Mouse (Mus musculus): ENCODE measurements around the gene Il12rb1.

DNA sequence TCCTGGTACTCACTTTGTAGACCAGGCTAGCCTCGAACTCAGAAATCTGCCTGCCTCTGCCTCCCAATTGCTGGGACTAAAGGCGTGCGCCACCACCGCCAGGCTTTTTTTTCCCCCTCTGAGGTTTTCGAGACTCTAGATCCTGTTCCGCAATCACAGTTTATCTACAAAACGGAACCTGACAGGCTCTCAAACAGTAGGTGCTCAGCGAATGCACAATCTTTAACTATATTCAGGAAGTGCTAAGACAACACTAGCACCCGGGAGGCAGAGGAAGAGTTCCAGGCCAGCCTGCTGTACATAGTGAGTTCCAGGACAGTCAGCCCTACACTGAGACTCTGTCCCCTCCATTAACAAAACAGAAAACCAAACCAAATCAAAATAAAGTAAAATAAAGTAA is 42.9 kb upstream of the Il12rb1 start:
- TF ChIP-seq E2F4 (IDR thresholded peaks at IDR 0.05; ENCODE audit: insufficient read depth) (no peak), TCF12 (IDR thresholded peaks at IDR 0.05; ENCODE audit: insufficient read depth, poor library complexity, severe bottlenecking) (no peak), POLR2A (IDR thresholded peaks at IDR 0.05; ENCODE audit: insufficient read length, low read depth) (no peak), MAX (IDR thresholded peaks at IDR 0.05; ENCODE audit: low read depth) (no peak), POLR2AphosphoS2 (IDR thresholded peaks at IDR 0.05; ENCODE audit: insufficient read length, low read depth) (no peak), MYOD1 (IDR thresholded peaks at IDR 0.05; ENCODE audit: control insufficient read depth in 1 of 3, insufficient read length in 2 of 3, low read depth in 2 of 3) (no peak), SRF (IDR thresholded peaks at IDR 0.05; ENCODE audit: control insufficient read depth, insufficient read length, low read depth) (no peak), CEBPB (IDR thresholded peaks at IDR 0.05; ENCODE audit: insufficient read depth, poor library complexity, severe bottlenecking) (no peak), TCF3 (IDR thresholded peaks at IDR 0.05; ENCODE audit: insufficient read length, low read depth) (no peak), USF1 (IDR thresholded peaks at IDR 0.05; ENCODE audit: low read depth) (no peak), MYOG (IDR thresholded peaks at IDR 0.05; ENCODE audit: control insufficient read depth in 1 of 3, insufficient read depth in 1 of 3, insufficient read length in 2 of 3, low read depth in 2 of 3) (no peak)

Measured in myocyte (in vitro differentiated cells).